Mouse (Mus musculus): ENCODE measurements at regions not wholly inside any gene's neighbourhood (a gene's known extent, or its start where the extent isn't known, plus 50 kb on each side); places are given as distances from the start of the nearest gene placed in this dataset.

DNA sequence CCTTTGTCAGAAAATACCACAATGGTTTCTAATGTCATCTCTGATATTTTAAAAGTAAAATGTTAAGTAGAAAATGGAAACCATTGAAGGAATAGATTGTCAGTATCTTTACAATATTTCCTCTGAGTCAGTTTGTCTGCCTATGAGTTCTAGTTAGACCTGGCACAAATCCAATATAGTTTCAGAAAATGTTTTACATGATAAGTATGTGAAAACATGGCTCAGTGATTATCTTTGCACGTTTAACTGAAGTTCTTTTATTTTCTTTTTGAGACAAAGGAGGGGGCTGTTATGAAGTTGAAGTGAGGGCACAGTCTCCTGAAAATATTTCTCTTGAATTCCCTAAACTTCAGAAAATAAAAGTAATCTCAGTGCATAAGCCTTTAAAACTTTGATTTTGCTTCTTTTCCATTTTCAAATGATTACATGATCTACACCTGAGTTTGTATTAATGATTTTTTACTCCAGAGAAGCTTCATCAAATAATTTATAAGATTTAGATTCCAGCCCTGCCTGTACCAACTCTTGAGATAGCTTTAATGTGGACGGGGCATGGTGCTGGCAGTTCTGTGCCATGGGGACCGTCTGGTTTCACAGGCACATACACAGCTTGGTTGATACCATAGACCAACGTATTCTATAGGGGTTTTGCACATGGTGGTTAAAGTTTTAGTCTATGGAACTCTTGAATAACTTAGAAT, 336.5 kb downstream of the Pdha2 start:
- no peak for DNase-seq (ENCODE audit: extremely low spot score)

DNA sequence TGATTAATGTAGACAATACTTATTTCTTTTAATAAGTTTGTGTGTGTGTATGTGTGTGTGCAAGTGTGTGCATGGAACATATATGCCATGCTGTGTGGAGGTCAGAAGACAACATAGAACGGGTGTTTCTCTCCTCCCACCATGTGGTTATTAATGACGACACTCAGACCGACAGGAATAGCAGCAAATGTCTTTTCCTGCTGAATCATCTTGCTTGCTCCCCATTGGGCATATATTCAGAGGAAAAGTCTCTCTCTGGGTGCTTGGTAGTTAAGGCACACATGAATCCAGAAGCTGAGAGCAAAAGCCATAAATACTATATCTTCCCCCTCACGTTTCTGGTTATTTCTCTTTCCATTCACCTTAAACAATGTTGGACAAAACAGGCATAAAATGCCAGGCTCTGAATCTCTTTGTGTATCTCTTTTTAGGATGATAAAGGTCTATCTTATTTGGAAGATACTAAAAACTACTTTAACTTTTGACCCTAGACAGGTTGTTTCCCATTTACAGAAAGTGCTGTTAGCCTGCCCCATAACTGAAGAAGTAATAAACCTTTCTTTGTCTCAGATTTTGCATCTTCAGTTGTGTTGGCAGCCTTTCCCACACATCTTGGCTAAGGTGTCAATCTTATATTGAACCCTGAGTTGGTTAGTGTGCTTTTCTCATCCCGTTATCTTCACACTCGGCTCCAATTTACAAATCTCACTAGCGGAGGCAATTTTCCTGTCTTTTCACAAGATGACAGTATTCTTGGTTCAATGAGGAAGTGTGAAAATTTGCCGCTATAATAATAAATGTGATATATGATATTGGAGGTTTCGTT, 337.9 kb downstream of the Pdha2 start:
- DNase-seq (ENCODE audit: extremely low spot score): no peak

DNA sequence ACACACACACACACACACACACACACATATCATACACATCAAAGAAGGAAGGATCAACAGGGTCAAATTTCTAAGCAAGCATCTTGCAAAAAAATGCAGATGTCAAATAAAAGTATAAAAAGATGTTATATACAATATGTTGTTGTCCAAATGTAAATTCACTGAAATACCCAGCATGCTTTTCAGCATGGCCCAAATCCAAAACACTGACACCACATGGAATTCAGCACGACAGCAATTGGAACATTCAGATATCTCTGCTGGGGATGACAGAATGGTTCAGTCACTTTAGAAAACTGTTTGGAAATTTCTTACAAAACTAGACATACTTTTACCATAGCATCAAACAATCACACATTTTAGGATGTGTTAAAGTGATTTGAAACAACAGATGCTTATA, 339.6 kb downstream of the Pdha2 start:
- DNase-seq (ENCODE audit: extremely low spot score): no peak

DNA sequence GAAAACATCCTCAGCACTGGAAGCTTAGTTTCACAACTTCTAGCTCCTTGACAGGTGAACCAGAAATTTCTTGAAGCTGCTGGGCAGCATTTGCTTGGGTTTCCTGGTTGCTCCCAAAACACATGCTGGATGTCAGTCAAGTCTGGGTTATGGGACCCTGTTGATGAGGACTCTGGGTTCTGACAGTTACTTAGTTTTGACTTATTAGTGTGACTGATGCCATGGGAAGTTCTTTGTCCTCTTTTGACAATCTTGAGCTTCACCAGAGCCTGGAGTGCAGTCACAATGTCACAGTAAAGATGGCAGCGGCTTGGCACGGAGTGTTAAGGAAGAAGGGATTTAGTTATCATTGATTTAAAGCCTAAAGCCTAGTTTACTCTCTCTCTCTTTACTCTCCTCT, 340.9 kb downstream of the Pdha2 start:
- no peak for DNase-seq (ENCODE audit: extremely low spot score)

DNA sequence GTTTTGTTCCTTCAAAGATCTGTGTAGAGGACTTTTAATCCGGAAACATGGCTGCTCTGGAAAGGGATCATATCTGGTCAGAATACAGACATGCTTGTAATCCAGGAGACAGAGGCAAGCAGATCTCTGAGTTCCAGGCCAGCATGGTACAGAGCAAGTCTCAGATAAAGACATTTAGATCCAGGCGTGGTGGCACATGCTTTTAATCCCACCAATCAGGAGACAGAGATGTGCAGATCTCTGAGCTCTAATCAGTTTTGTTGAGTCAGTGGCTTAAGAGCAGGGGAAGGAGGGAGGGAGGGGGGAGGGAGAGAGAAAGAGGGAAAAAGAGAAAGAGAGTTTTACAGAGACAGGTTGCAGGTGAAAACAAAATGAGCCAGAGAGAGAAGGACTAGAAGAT, 372.0 kb downstream of the Pdha2 start:
- DNase-seq (ENCODE audit: extremely low spot score): no peak

DNA sequence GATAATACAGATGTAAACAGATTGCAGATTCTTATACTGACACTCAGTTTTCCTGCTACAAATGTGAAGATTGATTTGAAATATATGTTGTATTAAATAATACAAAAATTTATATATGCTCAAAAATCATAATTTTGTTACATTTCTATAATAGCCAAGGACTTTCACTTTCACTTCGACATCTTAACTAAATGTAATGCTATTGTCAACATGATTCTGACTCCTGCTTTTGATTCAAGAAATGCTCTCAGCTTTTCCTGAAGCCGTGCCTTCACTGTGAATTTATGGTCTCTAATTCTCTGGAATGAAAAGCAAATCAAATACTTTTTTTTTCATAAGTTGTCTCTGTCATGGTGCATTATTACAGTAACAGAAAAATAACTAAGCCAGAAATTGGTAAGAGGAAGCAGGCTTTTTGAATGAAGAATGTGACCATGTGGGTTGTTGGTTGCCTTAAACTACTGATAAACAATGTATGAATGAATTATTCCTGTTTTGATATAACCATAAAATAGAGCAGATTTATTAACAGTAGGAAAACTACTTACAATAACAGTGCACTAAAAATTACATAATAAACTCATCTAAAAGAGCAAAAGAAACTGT, 374.1 kb downstream of the Pdha2 start:
- DNase-seq (ENCODE audit: extremely low spot score): no peak

DNA sequence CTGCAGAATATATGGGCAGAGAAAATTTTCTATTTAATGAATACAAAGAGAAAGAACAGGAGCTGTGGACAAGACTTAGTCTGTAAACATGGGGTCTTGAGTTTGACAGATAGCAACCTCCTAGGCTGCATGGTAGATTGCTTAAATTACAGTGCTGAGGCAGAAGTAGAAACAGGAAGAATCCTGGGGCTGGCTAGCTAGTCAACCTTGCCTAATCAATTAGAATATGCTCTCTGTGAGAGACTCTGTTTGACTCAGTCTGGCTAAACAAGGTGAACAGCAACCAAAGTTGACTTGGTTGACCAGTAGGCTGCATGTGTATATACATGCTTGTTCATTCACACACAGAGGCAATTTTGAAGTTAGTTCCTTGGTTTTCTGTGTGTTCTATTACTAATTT, 390.9 kb downstream of the Pdha2 start:
- no peak for DNase-seq (ENCODE audit: extremely low spot score)

DNA sequence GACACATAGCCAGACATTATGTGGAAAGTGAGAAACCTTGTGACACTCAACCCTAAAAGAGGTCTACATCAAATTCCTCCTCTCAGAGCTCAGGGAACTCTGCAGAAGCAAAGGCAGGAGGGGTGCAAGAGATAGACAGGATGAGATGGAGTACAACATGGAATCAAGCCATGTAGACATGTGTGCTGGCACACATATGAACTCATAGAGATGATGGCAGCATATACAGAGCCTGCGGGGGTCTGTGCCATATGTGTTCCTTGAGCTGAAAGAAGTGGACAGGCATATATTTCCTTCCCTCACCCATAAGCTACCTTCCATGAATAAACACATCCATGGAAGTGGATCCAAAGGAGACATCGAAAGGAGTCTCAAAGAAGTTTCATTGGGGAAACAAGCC, 406.6 kb downstream of the Pdha2 start:
- DNase-seq (ENCODE audit: extremely low spot score): no peak

DNA sequence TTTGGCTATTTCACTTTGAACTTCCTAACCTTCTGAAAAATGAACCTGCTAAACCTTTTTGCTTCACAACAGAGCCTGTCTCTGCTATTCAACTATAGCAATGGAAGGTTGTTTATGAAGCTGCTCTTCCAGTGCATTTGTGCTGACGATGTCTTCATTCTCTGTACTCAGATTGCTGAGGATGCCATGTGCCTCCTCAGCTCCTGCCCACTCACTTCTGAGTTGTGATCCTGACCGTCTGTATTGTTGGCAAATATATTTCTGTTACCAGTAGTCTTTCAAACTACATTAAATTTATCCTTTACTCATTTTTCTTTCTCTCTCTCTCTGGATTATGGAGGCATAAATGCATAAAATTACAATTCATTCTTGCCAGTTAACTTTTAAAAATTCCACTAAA, 419.2 kb downstream of the Pdha2 start:
- no peak for DNase-seq (ENCODE audit: extremely low spot score)

DNA sequence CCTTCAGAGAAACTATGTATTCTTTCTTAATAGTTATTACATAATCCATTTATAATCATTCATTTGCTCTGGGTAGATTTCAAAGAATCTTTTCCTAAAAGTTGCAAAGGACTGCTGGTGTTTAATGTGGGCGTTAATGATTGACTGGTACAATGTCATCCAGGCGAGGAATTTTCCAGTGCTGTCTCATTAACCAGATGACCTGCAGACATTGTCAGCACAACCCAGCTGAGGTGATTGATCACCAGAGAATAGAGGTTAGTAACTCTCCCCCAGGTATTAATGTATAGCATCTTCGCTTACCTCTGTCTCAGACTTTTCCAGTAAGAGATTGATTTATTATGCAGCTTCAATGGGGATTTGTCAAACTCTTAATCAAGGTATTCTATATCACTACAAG, 426.5 kb downstream of the Pdha2 start:
- DNase-seq (ENCODE audit: extremely low spot score): no peak

DNA sequence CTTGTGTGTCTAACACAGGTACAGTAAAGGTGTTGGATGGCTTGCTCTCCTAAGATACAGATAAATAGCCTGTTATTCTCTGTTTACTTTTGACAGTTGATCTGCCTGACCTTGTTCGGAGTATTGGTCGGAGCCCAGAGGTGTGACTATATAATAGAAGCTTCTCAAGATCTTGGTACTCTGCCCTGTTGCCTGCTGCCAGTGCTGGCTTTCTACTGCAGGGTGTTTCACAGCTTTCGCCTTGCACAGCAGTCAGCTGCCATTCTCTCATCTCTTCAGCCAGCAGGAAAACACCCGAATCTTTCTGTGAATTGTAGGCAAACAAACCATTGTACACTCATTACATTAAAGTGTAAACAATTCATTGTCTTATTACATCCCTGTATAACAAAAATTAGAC, 452.1 kb downstream of the Pdha2 start:
- no peak for DNase-seq (ENCODE audit: extremely low spot score)

DNA sequence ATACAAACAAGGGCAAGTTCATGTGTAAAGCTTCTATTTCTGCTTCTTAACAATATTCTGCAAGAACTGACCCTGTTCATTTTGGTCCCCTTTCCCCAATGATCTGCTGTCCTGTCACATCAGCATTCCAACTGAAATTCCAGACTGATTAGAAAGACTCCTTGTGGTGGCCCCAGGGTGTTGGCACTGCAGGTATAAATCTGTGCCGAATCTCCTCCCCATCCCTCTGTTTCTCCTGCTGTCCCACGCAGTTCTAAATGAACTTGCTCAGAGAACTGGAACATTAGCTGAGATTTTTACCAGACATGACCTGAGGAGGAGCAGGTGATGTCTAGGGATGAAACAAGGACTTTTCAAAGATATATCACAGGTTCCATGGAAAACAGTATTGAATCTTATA, 467.7 kb downstream of the Pdha2 start:
- DNase-seq (ENCODE audit: extremely low spot score): no peak

DNA sequence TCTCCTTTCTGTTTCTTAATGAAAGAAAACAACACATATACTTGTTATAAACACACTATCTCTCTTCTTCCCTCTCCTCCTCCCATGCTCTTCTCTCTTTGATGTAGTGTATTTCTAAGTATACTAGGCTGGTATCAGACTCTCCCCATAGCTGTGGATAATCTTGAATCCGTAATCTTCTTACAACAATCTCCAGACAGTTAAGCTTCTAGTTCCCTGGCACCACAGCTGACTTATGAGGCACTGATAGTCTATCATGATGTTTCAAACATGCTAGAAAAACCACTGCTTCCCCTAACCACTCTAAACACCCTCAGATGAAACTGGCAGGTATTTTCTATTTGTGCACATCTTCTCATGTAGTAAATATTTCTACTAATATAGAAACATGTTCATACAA, 471.7 kb downstream of the Pdha2 start:
- no peak for DNase-seq (ENCODE audit: extremely low spot score)

DNA sequence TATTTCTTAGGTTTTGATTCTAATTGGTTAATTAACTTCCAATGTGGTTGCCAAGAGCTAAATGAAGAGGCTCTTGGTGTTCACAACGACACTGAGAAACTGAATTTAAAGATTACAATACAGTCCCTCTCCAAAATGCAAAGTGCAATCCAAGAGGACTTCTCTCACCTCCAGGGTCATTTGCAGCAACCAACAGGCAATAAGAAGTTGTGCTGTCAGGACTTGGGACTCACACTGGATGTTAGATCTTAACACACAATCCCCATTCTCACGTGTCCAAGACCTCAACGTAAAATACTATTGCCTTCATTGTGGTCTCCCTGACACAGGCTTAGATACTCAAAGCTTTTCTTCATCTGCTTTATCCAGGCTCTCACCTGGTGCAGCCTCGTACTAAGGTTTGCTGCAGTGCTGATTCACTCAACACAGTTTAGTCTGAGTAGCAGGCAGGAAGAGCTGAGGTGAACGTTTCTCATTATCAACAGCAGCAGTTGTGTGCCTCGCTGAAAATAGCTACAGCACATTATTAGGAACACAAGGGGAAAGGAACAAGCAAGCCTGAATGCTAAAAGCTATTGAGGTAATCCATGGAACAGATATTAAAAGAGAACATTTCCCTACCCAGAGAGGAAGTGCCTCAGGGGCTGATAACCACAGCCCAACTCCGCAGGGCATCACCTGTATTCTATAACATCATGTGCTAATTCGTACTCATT, 473.3 kb downstream of the Pdha2 start:
- no peak for DNase-seq (ENCODE audit: extremely low spot score)

DNA sequence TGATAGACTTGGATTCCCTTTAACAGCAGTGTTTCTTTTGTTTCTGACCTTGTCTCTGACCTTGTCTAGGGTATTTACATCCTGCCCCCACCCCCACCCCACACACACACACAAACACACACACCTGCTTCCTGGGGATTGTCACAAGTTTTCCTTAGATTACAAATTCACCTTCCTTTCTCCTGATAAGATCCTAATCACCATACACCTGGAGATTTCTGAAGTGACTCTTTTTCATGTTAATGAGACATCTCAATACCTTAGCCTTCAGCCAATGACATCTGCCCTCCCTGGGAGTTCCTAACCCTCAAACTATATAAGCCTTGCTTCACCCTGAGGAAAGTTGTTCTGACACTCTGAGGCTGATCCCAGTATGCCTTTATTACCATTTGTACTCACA, 495.3 kb downstream of the Pdha2 start:
- no peak for DNase-seq (ENCODE audit: extremely low spot score)

DNA sequence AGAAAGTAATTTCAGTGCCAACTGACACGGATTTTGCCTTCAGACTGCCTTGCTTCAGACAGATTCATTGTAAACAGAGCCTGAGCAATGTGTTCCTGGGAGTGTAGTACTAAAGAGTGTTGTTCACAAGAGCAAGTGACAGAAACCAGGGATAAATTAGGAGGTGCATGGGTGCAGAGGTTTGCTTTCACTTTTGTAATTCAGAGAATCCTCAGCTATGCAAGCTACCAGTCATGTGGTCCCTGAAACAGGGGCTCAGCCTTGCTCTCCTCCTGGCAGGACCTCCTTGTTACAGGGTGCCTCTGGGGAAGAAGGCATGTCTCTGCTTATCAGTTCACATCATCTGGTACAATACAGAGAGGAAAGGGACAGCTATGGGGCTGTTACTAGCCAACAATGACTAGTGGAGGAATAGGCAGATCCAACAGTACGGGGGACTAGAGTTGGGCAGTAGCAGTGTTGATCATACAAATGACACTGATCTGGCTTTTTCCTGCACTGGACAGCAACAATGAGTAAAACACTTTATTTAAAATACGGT, 504.5 kb downstream of the Pdha2 start:
- no peak for DNase-seq (ENCODE audit: extremely low spot score)

DNA sequence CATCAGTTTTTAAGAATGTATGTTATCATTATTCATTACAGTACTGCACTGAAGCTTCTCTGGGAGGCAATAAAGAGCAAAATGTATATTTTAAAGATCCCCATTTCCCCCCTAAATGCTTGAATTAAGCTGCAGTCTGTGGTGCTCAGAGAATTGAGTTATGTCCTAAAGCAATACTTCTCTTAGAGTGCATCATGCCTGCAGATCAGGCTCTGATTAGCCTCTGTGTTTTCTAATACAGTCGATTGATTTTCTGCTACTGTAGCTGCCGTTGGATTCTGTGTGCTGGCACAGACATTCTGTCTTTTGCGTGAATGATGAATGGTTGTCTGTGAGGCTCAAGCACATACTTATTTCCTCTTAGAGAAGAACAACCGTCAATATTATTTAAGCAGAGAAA, 505.4 kb downstream of the Pdha2 start:
- no peak for DNase-seq (ENCODE audit: extremely low spot score)

DNA sequence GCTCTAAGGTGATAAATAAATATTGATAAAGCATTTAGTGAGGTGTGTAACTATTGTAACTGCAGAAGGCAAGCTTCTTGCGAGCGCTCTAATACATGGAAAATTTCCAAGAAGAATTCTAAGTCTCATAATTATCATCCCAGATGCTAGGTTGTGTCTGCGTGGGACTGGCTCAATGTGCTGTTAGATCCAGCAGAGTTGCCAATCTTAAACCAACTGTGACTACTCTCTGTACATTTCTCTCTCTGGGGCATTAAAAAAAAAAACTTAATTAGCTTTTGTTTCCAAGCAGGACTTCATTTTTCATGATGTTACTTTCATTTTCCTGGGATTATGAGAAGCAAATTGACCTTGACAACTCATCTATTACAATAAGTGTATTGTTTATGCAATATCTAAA, 506.6 kb downstream of the Pdha2 start:
- DNase-seq (ENCODE audit: extremely low spot score): no peak

DNA sequence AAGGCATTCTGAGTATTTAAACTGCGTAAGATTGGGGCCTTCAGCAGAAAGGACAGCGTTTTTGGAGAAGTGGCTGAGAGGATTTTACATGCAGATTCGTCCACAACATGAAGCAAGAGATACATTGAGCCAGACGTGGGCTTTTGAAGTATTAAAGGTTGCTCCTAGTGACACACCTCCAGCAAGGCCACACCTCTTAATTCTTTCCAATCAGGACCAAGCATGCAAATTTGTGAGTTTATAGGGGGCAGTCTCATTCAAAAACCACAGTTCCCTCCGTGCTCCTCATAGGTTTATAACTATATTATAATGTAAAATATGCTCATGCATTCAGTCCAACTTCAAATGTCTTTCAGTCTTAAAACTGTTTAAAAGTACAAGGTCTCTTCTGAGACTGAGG, 509.2 kb downstream of the Pdha2 start:
- DNase-seq (ENCODE audit: extremely low spot score): no peak

DNA sequence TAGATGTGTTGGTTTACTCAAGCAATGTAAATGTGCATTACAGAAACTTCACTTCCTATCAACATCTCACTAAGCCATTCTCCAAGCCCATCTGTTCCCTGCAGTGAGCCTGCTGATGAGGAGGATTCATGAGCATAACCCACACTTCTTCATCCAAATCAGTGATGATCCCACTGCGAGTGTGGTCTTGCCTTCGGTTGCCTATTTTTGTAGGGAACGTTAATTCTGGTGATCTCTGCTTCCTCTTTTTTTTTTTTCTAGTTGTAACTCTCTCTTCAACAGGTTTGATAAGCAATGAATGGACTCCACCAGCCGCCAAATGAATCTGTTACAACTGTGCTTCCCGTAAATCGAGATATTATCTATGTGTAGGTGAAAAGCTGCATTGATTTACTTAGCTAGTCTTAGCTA, 509.9 kb downstream of the Pdha2 start:
- DNase-seq (ENCODE audit: extremely low spot score): no peak

DNA sequence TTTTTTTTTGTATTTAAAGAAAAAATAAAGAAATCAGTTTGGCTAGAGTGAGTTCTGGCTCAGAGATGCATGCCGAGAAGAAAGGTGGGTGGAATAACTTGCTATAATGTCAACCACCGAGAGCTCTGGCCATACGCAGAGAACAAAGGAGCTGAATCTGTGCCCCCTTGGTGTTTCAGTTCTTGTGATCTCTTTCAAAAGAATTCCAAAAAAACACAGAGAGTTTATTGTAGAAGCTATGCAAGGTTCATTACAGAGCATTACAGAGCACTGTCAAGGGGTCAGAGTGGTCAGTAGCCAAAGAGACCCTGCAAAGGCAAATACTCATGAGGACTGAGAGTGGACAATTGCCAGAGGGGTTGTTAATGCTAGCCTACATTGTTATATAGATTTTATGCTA, 514.9 kb downstream of the Pdha2 start:
- DNase-seq (ENCODE audit: extremely low spot score): peak; percentile 16

DNA sequence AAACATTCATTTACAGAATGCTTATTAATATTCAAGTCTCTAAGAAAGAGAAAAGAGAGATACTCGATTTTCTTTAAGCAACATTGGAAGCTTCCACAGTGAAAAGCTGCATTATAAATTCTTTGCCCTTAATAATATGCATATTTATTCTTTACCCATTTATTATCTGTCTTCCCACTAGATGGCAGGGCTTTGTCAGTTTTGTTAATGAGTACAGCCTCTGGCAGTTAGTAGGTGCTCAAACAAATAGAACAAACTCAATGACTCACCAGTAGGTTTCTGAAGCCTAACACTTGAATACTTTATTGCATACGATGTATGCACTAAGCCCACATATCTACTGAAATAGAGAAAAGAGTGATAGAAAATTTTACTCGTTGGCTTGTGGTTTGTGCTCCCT, 529.4 kb downstream of the Pdha2 start:
- DNase-seq (ENCODE audit: extremely low spot score): no peak

Measured in embryo, embryonic 9.5 days (tissue).